Mouse (Mus musculus) ovary, postnatal 36 days (tissue): ENCODE results near the gene Khsrp.
A peak's percentile ranks its signal among the peaks of the same experiment; 100 is the strongest.
"Not testable (repeated sequence)": the region's sequence is repeated elsewhere in the genome, so short reads cannot be mapped to it uniquely, and the experiment has no call there.

ENCODE experiments used
- DNase-seq: peaks from one replicate; pipeline ENCODE4 v3.0.0; 2022; ENCODE audit warnings: low spot score, mixed read lengths

Gene Khsrp

GRCm38 (mm10) chr17:57030931-57031660 lies at the start of gene Khsrp:
Khsrp (minus strand) TSS chr17:57031522.
- peak; percentile 54 for DNase-seq

- no peak for DNase-seq
These were observed 48.6 kb upstream of the Khsrp start for GRCm38 (mm10) chr17:57079919-57080318.

DNA sequence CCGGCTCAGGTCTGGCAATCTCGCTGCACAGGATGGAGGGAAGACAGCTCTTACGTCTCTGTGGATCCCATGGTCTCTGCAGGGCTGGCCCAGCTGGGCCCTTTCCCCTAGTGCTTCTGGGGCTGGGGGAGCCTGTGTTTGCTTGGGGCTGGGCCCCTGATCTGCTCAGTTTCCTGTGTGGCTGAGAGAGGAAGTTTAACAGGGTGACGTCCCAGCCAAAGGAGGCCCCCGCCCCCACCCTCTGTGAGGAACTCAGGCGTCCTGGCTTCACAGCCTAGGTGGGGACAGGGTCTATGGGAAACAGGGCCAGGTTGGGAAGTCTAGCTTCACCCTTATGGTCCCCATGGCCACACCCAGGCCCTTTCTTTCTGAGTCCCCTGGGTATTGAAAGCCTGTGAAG lies 47.0 kb upstream of the Khsrp start, which contains the start of gene Dennd1c:
Gene Dennd1c, minus strand, starts transcription at position 179 of the 400 bp plus-strand sequence.
- DNase-seq: no peak

DNA sequence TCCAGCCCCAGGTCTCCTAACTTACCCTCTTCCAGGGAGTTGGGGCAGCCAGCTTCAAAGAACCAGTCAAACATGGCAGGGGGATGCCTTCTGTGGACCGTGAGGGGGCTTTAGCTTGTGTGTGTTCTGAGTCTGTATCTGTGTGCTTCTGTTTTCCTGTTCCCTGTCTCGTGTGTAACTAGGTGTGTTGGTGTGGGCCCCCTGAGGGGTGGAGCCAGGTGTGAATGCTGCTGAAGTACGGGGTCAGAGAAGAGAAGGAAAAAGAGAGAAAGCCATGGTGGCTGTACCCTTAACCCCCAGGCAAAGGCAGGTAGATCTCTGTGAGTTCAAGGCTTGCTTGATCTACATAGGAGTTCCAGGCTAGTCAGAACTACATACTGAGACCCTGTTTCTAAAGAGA lies 45.6 kb upstream of the Khsrp start:
- no peak for DNase-seq

GRCm38 (mm10) chr17:57070699-57071098 lies 39.4 kb upstream of the Khsrp start:
- DNase-seq: no peak

DNA sequence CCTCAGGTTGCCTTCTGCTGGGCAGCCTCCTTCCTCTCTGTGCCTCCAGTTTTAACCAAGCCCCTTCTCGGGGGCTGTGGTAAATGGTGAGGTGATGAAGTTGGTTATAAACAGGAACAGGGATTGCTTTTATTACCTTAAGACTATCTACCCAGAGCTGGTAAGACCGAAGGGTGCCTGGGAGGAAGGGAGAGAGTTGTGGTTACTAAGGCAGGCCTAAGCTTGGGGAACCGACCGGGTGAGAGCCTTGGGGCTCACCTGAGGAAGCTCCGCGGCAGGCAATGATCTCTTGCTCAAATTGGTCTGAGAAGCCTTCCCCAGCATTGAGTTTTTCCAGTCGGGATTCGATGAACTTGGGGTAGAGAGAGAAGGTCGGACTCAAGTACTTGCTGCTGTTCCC lies 39.0 kb upstream of the Khsrp start:
- no peak for DNase-seq

- no peak for DNase-seq
These were observed 35.6 kb upstream of the Khsrp start for GRCm38 (mm10) chr17:57066908-57067307.

GRCm38 (mm10) chr17:57063031-57063430 lies 31.7 kb upstream of the Khsrp start:
- DNase-seq: no peak

- DNase-seq: no peak
These were observed 31.2 kb upstream of the Khsrp start for GRCm38 (mm10) chr17:57062548-57062947.

- DNase-seq: peak; percentile 35
These were observed 30.7 kb upstream of the Khsrp start for GRCm38 (mm10) chr17:57062011-57062521.

GRCm38 (mm10) chr17:57061069-57061468 lies 29.7 kb upstream of the Khsrp start:
- peak; percentile 32 for DNase-seq

DNA sequence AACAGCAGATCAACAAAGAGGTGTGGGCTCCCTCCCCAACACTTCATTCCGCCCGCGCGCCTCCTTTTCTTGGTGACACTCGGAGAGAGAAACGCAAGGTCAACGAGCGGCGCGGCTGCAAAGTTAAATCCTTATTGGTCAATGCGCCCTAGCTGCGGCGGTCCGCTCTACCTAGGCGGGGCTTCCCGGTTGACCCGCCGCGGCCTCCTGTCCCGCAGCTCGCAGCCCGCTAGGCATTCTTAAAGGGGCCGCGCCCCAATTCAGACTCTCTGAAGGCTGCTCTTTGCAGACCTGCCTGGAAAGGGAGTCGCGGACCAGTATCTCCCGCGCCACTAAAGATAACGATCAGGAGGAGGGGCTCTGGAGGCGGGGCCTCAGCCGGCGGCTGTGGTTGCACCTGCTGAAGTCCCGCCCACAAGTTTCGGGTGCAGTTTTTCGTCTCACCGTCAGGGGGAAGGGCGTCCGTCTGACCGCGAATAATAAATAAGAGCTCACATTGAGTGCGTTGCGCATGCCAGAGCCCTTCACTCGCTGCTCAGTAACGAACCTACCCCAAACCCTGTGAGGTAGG lies 29.0 kb upstream of the Khsrp start:
- DNase-seq: peak; percentile 92

GRCm38 (mm10) chr17:57059486-57059977 lies 28.2 kb upstream of the Khsrp start, which contains the start of gene Slc25a23:
Slc25a23 (minus strand) TSS chr17:57059863.
- DNase-seq: peak; percentile 77

GRCm38 (mm10) chr17:57058891-57059485 lies 27.7 kb upstream of the Khsrp start, which contains the start of gene Crb3:
Crb3 (plus strand) TSS chr17:57059105.
- DNase-seq: peak; percentile 40

GRCm38 (mm10) chr17:57056246-57056645 lies 24.9 kb upstream of the Khsrp start:
- DNase-seq: no peak

- not testable (repeated sequence) for DNase-seq
These were observed 20.4 kb upstream of the Khsrp start for GRCm38 (mm10) chr17:57051679-57052078.

DNA sequence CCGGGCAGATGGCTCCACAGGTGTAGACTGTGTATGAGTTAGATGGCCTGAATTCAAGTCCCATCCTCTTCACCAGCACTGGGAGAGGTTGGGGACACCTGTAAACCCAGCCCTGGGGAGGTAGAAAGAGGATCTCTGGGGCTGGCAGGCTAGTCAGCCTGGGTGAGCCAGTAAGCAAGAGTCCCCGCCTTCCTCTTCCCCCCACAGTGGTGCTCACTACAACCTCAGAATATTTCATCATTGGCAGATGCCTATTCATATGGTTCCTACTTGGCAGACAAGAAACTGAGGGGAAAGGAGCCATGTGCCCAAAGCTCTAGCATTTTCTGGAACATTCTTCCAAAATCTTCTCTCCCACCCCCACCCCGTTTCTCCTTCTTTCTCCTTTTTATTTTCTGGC lies 17.5 kb upstream of the Khsrp start:
- DNase-seq: no peak

DNA sequence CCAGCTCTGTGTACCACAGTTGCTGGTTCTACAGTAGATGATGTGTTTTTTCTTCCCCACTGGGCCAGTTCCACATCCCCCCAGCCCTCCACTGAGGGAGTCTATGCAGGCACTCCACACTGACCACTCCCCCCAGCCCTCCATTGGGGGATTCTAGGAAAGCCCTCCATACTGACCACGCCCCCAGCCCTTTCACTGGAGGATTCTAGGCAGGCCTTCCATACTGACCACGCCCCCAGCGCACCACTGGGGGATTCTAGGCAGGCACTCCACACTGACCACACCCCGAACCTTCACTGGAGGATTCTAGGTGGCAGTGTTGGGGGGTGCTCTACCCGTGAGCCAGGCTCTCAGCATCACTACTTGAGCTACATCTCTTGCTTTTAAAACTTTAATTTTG lies 16.1 kb upstream of the Khsrp start:
- no peak for DNase-seq

DNA sequence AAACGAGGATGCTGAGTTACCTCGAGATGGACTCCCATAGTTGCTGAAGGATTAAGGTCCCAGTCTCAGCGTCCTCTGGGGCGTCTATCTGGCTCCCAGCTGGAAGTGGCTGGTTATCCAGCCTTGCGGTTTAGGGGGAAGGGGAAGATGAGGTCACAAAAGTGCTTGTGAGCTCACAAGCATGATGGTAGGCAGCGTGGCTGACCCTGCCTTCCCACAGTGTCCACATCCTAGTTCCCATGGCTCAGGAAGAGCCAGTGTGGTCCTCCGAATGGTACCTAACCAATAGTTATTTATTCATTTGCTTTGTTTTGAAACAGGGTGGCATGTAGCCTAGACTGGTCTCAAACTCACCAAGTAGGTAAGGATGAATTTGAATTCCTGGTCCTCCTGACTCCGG lies 10.2 kb upstream of the Khsrp start, which contains the start of gene Slc25a41:
Gene Slc25a41, minus strand, starts transcription at position 101 of the 400 bp plus-strand sequence.
- no peak for DNase-seq

DNA sequence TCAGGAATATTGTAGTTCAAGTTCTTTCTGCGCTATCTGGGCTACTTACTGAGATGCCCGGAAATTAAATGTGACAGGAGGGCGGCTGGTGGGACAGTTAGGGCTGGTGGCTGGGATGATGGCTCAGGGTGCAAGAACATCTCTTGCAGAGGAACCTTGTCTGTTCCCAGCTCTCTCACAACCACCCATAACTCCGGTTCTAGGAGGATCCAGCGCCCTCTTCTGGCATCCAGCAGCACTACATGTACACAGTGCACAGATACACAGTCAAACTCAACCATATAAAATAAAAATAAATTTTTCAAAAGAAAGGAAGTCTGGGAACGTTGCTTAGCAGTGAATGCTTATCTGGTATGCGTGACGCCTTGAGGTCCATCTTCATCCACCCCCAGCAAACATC lies 7.7 kb upstream of the Khsrp start:
- no peak for DNase-seq

GRCm38 (mm10) chr17:57032854-57033253 lies 1.5 kb upstream of the Khsrp start:
- no peak for DNase-seq

DNA sequence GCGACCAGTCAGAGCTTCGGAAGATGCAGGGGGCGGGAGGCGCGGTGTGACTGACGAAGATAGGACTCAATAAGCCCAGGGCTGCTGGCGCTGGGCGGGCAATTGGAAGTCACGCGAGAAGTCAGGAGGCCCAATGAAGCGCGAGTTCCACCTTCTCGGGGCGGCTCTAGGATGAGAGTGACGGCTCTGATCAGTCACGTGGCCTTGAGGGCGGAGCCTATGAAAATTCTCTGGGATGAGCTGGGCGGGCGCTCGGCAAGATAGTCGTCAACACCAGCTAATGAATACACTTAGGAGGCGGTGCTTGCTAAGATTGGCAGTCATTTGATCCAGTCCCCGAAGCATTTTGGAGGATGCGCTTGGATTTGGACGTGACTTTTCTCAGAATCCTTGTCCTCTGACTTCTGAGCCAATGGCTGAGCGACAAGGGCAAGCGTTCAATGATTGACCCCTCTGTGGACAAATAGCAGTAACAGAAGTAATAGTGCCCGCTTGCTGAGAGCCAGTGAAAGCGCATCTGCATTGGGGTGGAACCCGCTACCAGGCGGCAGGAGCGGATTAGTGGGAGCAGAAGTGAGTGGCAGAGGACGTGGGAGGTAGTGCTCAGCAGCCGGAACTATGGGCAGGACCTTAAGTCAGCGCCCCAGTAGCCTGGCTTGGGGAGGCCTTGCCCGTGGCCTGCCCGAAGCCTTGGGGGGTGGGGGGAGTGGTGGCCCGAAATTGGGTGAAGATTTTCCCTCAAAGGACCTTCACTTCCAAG lies 519 bp upstream of the Khsrp start:
- DNase-seq: peak; percentile 98
